In the genomic region with DNA sequence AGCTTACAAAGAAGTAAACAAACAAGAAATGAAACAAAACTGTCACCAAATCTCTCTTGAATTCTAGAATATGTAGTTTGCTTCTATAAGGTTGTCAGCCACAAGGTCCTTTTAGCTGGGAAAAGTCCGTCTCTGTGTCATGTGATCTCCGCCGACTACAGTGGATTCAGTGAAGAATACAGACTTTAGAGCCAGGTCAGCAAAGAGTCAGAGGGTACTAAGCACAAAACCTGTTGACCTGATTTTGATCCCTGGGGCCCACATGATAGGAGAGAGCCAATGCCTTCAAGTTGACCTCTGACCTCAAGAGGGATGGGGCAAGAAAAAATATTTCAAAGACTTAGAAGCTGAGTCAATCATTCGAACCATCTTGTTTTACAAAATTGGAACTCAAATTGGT, we compare ENCODE assay signal across 20 mouse cellular contexts.
"Had no signal": no experiment of that assay in that cellular context is flagged by ENCODE, and none has a peak within 500 bp of the region (broad histone marks: within the 10 kb centered on the region; RNA-seq: fewer than 3 reads in every experiment).

No protein-coding gene starts in this region.

- H3K36me3 ChIP-seq: kidney, embryonic 15.5 days; neural tube, embryonic 13.5 days; stomach, embryonic 15.5 days had no signal

- ATAC-seq: liver, postnatal 0 days; lung, postnatal 0 days had no signal

- H3K27ac ChIP-seq: kidney, embryonic 15.5 days; left cerebral cortex, adult 2 months; liver, embryonic 14.5 days; macrophage; neural tube, embryonic 13.5 days; stomach, embryonic 15.5 days had no signal

- H3K9me3 ChIP-seq: kidney, embryonic 15.5 days; neural tube, embryonic 13.5 days; stomach, embryonic 15.5 days had no signal

- H3K9ac ChIP-seq: kidney, embryonic 15.5 days; liver, embryonic 14.5 days; liver, postnatal 0 days; lung, embryonic 14.5 days; neural tube, embryonic 13.5 days; stomach, embryonic 15.5 days had no signal

- DNase-seq: kidney, adult 11 months; kidney, adult 8-10 months; kidney, postnatal 10 days; kidney, postnatal 36 days; layer of hippocampus, postnatal 36 days; liver, postnatal 0 days; lung, embryonic 14.5 days; midbrain, embryonic 14.5 days; retina, postnatal 1 day; right cerebral cortex, postnatal 25 days; spleen, adult 18-20 months; thymus, postnatal 25 days had no signal

- H3K4me3 ChIP-seq: kidney, embryonic 15.5 days; left cerebral cortex, adult 2 months; myocyte; neural tube, embryonic 13.5 days; stomach, embryonic 15.5 days had no signal

- H3K27me3 ChIP-seq: kidney, embryonic 15.5 days; neural tube, embryonic 13.5 days; stomach, embryonic 15.5 days had no signal

- H3K4me2 ChIP-seq: kidney, embryonic 15.5 days; lung, embryonic 14.5 days; neural tube, embryonic 13.5 days; stomach, embryonic 15.5 days had no signal
